In the genomic region with DNA sequence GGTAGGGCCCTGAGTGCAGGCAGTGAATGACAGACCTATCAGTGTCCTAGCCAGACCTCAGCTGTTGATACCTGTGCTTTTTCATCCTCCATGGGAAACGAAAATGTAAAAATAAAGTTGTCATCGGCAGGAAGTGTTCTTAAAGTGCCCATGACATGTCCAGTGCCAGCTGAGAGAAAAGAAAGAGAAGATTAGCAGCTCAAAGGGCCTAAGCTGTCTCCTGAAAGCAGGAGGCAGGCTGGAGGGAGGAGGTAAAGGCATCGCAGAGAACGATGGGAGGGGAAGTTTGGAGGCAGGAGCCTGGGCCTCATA, we compare ENCODE assay signal across 9 mouse cellular contexts. TPM values are rescaled to one million over a fixed set of nuclear protein-coding genes. Genes with fewer than 3 reads are reported as not detected.
DNase-seq lines count a peak whose midpoint lies in the region; ATAC-seq lines count a peak whose summit lies in the region.
"Had no signal": no experiment of that assay in that cellular context is flagged by ENCODE, and none has a peak within 500 bp of the region (broad histone marks: within the 10 kb centered on the region; RNA-seq: fewer than 3 reads in every experiment).

No protein-coding gene starts in this region.

- peak overlapping the region; percentile 84 for H3K4me3 ChIP-seq in megakaryocyte, embryonic 14.5 days (replicated peaks)
- H3K4me3 ChIP-seq in heart, embryonic 15.5 days: peak overlapping the region; percentile 42
- 0 out of 2 replicates have a peak overlapping the region, but pooled peaks have one; percentile 30 for H3K4me3 ChIP-seq in liver, embryonic 15.5 days (replicated peaks)

- DNase-seq in yolk sac, embryonic 10.5 days (ENCODE audit: low spot score): peak; percentile 11
- no peak for DNase-seq in right cerebral cortex, postnatal 36 days (ENCODE audit: low spot score in 2 of 2)
- no peak for DNase-seq in frontal cortex, postnatal 10 days (ENCODE audit: low spot score in 2 of 2)
- no peak for DNase-seq in kidney, postnatal 10 days
- DNase-seq: gastrocnemius, postnatal 25 days had no signal

- WGBS in heart, embryonic 15.5 days: 2% methylated on average over 4 of the region's 4 CpGs
- 11% methylated on average over 4 of the region's 4 CpGs for WGBS in liver, embryonic 15.5 days (ENCODE audit: insufficient replicate concordance)

- H3K27me3 ChIP-seq in megakaryocyte, embryonic 14.5 days (replicated peaks): no peaks in the 10 kb centered on the region
- H3K27me3 ChIP-seq in heart, embryonic 15.5 days: no peaks in the 10 kb centered on the region
- no peaks in the 10 kb centered on the region for H3K27me3 ChIP-seq in liver, embryonic 15.5 days

- peaks cover 31% of the 10 kb centered on the region for H3K9me3 ChIP-seq in megakaryocyte, embryonic 14.5 days
- no peaks in the 10 kb centered on the region; the same call in 1 of the 2 replicates for H3K9me3 ChIP-seq in heart, embryonic 15.5 days (replicated peaks)
- no peaks in the 10 kb centered on the region for H3K9me3 ChIP-seq in liver, embryonic 15.5 days (replicated peaks)

- H3K36me3 ChIP-seq in megakaryocyte, embryonic 14.5 days (replicated peaks; ENCODE audit: low read length): peaks cover 10% of the 10 kb centered on the region
- no peaks in the 10 kb centered on the region for H3K36me3 ChIP-seq in heart, embryonic 15.5 days
- no peaks in the 10 kb centered on the region for H3K36me3 ChIP-seq in liver, embryonic 15.5 days (replicated peaks)

- H3K9ac ChIP-seq in heart, embryonic 15.5 days: peak overlapping the region; percentile 46; the same call in 1 of the 2 replicates
- H3K9ac ChIP-seq in liver, embryonic 15.5 days: no peak overlapping the region

- peak overlapping the region; percentile 87 for H3K27ac ChIP-seq in heart, embryonic 15.5 days
- no peak overlapping the region for H3K27ac ChIP-seq in liver, embryonic 15.5 days (replicated peaks)

- peak overlapping the region; percentile 66 for H3K4me2 ChIP-seq in heart, embryonic 15.5 days
- peak overlapping the region; percentile 58 for H3K4me2 ChIP-seq in liver, embryonic 15.5 days

- no peak for ATAC-seq in megakaryocyte, adult 5-6 weeks (ENCODE audit: poor library complexity, severe bottlenecking)
- peak; percentile 88 for ATAC-seq in heart, embryonic 15.5 days (replicated peaks; ENCODE audit: insufficient number of reproducible peaks, insufficient read depth, low FRiP score, low read depth)
- ATAC-seq in liver, embryonic 15.5 days (ENCODE audit: insufficient read depth): no peak

- H3K4me1 ChIP-seq in megakaryocyte, embryonic 14.5 days: peaks cover 20% of the 10 kb centered on the region
- peaks cover 20% of the 10 kb centered on the region for H3K4me1 ChIP-seq in heart, embryonic 15.5 days (replicated peaks)
- H3K4me1 ChIP-seq in liver, embryonic 15.5 days (replicated peaks): no peaks in the 10 kb centered on the region; the same call in 1 of the 2 replicates

RNA-seq across cellular contexts. Expression of gene Ltbp1, which starts 10.8 kb away (rescaled TPM):
- polyA plus RNA-seq in megakaryocyte, embryonic 14.5 days (2012; ENCODE audit: insufficient read depth, low replicate concordance): 30.6 and 93.5 TPM in 2 replicates
- 0.07 and 0.67 TPM in 2 replicates for total RNA-seq in megakaryocyte, adult 5-6 weeks (2015)
- 0.12 and 0.48 TPM in 2 replicates for total RNA-seq in megakaryocyte, adult 5-6 weeks (2017)
- polyA plus RNA-seq in heart, embryonic 15.5 days (2015; fragmentation: Nextera tagmentation; extraction: Ambion mirVana): 19.6 and 28.9 TPM in 2 replicates
- polyA plus RNA-seq in liver, embryonic 15.5 days (2015; fragmentation: Nextera tagmentation; extraction: Ambion mirVana): 1.8 and 1.9 TPM in 2 replicates

Comparison
In these comparisons a context has a peak if more than half of its experiments do, and no peak if none do; other contexts are left out.
1. H3K4me3 ChIP-seq: peak in every context shown above with its lines; median percentile 84 in megakaryocyte, embryonic 14.5 days; 42 in heart, embryonic 15.5 days; 30 in liver, embryonic 15.5 days.